Mouse (Mus musculus): Measurements from ENCODE around the gene Mnat1. TPM values are rescaled to one million over a fixed set of nuclear protein-coding genes. Genes with fewer than 3 reads are reported as not detected.

Gene Mnat1
- polyA plus RNA-seq, 1 experiment = 2.2 TPM

DNA sequence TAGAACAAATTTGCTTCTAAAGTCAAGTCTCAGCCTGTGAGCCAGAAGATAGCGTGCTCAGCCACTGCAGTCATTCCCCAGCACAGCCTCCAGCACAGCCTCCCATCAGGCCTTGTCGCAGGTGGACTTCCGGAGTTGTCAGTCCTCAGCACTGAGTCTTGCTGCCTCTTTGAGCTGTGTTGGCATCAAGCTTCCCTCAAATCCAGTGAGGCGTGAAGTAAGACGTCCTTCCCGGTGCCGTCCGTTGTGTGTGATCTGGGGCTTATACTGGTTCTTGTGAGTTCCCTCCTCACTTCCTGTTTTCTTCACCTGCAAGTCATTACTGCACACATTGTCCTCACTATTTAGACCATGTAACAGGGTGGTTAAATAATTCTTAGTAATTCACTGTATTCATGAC, 60.4 kb downstream of the Mnat1 start:
- Histone ChIP-seq H3K4me3 (ENCODE audit: extremely low read depth, insufficient read depth, insufficient read length) (no peak overlapping the region), H3K27ac (ENCODE audit: insufficient read depth, low read length) (no peak overlapping the region), H3K4me1 (ENCODE audit: control insufficient read depth, insufficient read depth, insufficient read length) (peaks cover 3% of the 10 kb centered on the region; the same call in 1 of the 2 replicates), H3K27me3 (ENCODE audit: control insufficient read depth, insufficient read depth, low read length) (no peaks in the 10 kb centered on the region), H3K36me3 (ENCODE audit: control insufficient read depth, insufficient read depth, low read length) (peaks cover 3% of the 10 kb centered on the region; the same call in 1 of the 2 replicates)
- WGBS = 64% methylated on average over 8 of the region's 8 CpGs
- TF ChIP-seq CTCF (IDR thresholded peaks at IDR 0.05; ENCODE audit: extremely low read depth, insufficient read depth, insufficient read length, insufficient replicate concordance) (no peak), POLR2A (IDR thresholded peaks at IDR 0.05; ENCODE audit: low read depth, low read length) (no peak)
- no peak for DNase-seq (ENCODE audit: low read depth in 1 of 2, low spot score in 2 of 2)

- no peak overlapping the region for H3K27ac ChIP-seq (ENCODE audit: insufficient read depth, low read length)
- DNase-seq (ENCODE audit: low read depth in 1 of 2, low spot score in 2 of 2) = no peak
- H3K4me1 ChIP-seq (ENCODE audit: control insufficient read depth, insufficient read depth, insufficient read length) = 0 out of 2 replicates have a peak, but pooled peaks cover 2% of the 10 kb centered on the region
- 64% methylated on average over 6 of the region's 6 CpGs for WGBS
- TF ChIP-seq POLR2A (IDR thresholded peaks at IDR 0.05; ENCODE audit: low read depth, low read length) (no peak), CTCF (IDR thresholded peaks at IDR 0.05; ENCODE audit: extremely low read depth, insufficient read depth, insufficient read length, insufficient replicate concordance) (no peak)
- H3K27me3 ChIP-seq (ENCODE audit: control insufficient read depth, insufficient read depth, low read length) = no peaks in the 10 kb centered on the region
- no peak overlapping the region for H3K4me3 ChIP-seq (ENCODE audit: extremely low read depth, insufficient read depth, insufficient read length)
- H3K36me3 ChIP-seq (ENCODE audit: control insufficient read depth, insufficient read depth, low read length) = no peaks in the 10 kb centered on the region
Observed at GRCm38 (mm10) chr12:73197363-73197762, 73.8 kb downstream of the Mnat1 start.

DNA sequence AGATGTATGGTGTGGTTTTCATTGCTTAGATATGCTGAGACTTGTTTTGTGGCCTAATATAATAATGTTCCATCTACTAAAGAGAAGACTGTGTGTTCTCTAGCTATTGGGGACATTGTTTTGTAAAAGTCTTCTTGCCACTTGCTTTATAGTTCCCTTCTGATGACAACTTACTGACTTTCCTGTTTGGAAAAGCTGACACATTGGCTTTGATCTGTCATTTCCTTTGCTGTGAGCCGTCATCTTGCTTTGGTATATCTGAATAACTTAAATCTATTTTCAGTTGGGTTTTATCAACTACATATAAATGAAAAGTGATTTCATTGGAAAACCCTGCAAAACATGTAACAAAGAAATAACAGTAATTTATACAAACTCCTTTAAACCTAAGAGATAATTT, 74.9 kb downstream of the Mnat1 start:
- no peaks in the 10 kb centered on the region for H3K27me3 ChIP-seq (ENCODE audit: control insufficient read depth, insufficient read depth, low read length)
- WGBS = 56% methylated on average over 1 of the region's 1 CpGs
- no peak overlapping the region for H3K4me3 ChIP-seq (ENCODE audit: extremely low read depth, insufficient read depth, insufficient read length)
- no peaks in the 10 kb centered on the region for H3K36me3 ChIP-seq (ENCODE audit: control insufficient read depth, insufficient read depth, low read length)
- DNase-seq (ENCODE audit: low read depth in 1 of 2, low spot score in 2 of 2) = no peak
- no peak for TF ChIP-seq POLR2A (IDR thresholded peaks at IDR 0.05; ENCODE audit: low read depth, low read length)
- 0 out of 2 replicates have a peak, but pooled peaks cover 2% of the 10 kb centered on the region for H3K4me1 ChIP-seq (ENCODE audit: control insufficient read depth, insufficient read depth, insufficient read length)
- no peak overlapping the region for H3K27ac ChIP-seq (ENCODE audit: insufficient read depth, low read length)

DNA sequence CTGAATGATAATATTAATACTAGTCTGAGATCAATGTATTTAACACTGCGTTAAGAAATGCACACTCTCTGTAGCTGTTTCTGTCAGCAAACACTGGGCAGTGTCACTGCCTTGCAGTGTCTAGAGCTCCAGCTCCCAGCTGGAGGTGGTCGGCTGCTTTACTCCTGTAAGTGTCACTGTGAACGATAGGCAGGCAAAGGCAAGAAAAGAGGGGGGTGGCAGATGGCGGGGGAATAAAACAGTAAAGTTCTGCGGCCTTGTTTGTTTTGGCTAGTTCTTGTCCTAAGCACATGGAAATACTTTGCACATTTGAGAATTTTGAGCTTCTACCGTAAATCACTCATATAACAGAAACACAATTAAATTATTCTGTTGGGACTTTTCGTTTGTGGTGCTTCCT, 75.9 kb downstream of the Mnat1 start:
- Histone ChIP-seq H3K36me3 (ENCODE audit: control insufficient read depth, insufficient read depth, low read length) (no peaks in the 10 kb centered on the region), H3K27ac (ENCODE audit: insufficient read depth, low read length) (no peak overlapping the region)

DNA sequence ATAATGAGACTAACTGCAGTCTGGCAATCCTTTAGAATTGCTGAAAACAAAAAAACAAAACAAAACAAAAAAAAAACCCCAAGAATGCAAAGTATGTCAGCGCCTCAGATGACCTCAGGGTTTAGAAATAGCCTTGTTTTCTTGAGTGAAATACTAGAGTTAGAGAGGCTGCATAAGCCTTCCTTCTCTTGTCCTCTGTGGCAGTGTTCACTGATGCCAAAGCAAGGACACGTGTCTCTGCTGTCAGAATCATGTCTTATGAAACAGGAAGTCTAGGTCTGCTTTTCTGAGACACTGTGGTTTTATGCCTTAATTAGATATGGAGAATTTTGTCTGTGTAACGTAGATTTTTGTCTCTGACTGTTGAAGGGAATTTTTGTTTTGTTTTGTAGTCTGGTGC, 78.1 kb downstream of the Mnat1 start:
- H3K4me3 ChIP-seq (ENCODE audit: extremely low read depth, insufficient read depth, insufficient read length) = no peak overlapping the region
- 0 out of 2 replicates have a peak, but pooled peaks cover 2% of the 10 kb centered on the region for H3K4me1 ChIP-seq (ENCODE audit: control insufficient read depth, insufficient read depth, insufficient read length)
- 1% methylated on average over 3 of the region's 3 CpGs for WGBS
- DNase-seq (ENCODE audit: low read depth in 1 of 2, low spot score in 2 of 2) = peak; percentile 10 to 36
- no peak for TF ChIP-seq POLR2A (IDR thresholded peaks at IDR 0.05; ENCODE audit: low read depth, low read length)
- TF ChIP-seq CTCF (IDR thresholded peaks at IDR 0.05; ENCODE audit: extremely low read depth, insufficient read depth, insufficient read length, insufficient replicate concordance) = no peak
- no peaks in the 10 kb centered on the region for H3K36me3 ChIP-seq (ENCODE audit: control insufficient read depth, insufficient read depth, low read length)
- no peaks in the 10 kb centered on the region for H3K27me3 ChIP-seq (ENCODE audit: control insufficient read depth, insufficient read depth, low read length)
- no peak overlapping the region for H3K27ac ChIP-seq (ENCODE audit: insufficient read depth, low read length)

More for the DNA sequence above, 75.9 kb downstream of the Mnat1 start:
- no peak for TF ChIP-seq POLR2A (IDR thresholded peaks at IDR 0.05; ENCODE audit: low read depth, low read length)
- TF ChIP-seq CTCF (IDR thresholded peaks at IDR 0.05; ENCODE audit: extremely low read depth, insufficient read depth, insufficient read length, insufficient replicate concordance) = no peak
- WGBS = 85% methylated on average over 7 of the region's 7 CpGs
- Histone ChIP-seq H3K4me1 (ENCODE audit: control insufficient read depth, insufficient read depth, insufficient read length) (0 out of 2 replicates have a peak, but pooled peaks cover 2% of the 10 kb centered on the region), H3K27me3 (ENCODE audit: control insufficient read depth, insufficient read depth, low read length) (no peaks in the 10 kb centered on the region), H3K4me3 (ENCODE audit: extremely low read depth, insufficient read depth, insufficient read length) (no peak overlapping the region)
- DNase-seq (ENCODE audit: low read depth in 1 of 2, low spot score in 2 of 2) = no peak

DNA sequence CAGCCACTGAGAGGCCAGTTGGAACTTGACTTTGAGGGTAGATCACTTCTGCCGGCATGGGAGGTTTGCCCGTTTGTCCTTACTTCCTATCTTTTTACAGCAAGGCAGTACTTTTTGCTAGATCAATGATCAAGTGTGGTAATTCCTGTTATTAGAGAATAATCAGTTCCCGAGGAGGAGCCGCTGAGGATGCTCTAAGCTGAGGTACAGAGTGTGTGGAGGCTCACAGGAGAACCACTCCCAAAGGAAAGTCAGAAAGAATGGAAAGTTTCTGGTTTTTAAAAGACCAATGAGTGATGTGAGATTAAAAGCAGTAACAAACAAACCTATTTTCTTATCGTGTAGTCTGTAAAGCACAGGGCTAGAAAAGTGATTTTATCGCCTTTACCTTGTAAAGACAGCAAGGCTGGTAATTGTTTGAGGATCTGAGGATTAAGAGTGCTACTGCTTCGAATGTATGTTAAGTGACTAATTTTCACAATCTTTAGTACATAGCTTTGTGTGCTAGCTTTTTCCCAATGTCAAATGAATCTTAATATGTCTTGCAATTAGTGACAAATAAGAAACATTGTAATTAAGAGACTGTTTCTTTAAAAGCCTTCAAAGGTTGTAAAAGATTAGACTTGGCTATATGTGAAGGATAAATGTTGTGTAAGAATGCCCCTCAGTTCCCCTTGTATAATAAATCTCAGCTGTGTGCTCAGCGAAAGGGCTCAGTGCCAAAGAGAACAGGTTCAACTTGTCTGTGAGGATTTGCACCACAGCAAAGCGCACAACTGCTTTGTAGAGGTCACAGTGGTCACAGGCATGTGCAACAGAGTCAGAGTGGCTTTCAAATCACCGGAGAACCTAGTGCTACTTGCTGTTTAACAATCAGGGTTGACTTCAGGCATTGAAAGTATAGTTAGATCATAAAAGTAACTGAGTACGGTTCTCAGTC, 82.5 kb downstream of the Mnat1 start:
- Histone ChIP-seq H3K27me3 (ENCODE audit: control insufficient read depth, insufficient read depth, low read length) (no peaks in the 10 kb centered on the region), H3K4me1 (ENCODE audit: control insufficient read depth, insufficient read depth, insufficient read length) (0 out of 2 replicates have a peak, but pooled peaks cover 2% of the 10 kb centered on the region), H3K36me3 (ENCODE audit: control insufficient read depth, insufficient read depth, low read length) (no peaks in the 10 kb centered on the region), H3K27ac (ENCODE audit: insufficient read depth, low read length) (no peak overlapping the region), H3K4me3 (ENCODE audit: extremely low read depth, insufficient read depth, insufficient read length) (no peak overlapping the region)
- WGBS = 85% methylated on average over 11 of the region's 11 CpGs
- TF ChIP-seq CTCF (IDR thresholded peaks at IDR 0.05; ENCODE audit: extremely low read depth, insufficient read depth, insufficient read length, insufficient replicate concordance) (no peak), POLR2A (IDR thresholded peaks at IDR 0.05; ENCODE audit: low read depth, low read length) (no peak)
- no peak for DNase-seq (ENCODE audit: low read depth in 1 of 2, low spot score in 2 of 2)

GRCm38 (mm10) chr12:73207008-73207407, 83.5 kb downstream of the Mnat1 start:
- no peaks in the 10 kb centered on the region for H3K36me3 ChIP-seq (ENCODE audit: control insufficient read depth, insufficient read depth, low read length)
- H3K27me3 ChIP-seq (ENCODE audit: control insufficient read depth, insufficient read depth, low read length) = no peaks in the 10 kb centered on the region
- DNase-seq (ENCODE audit: low read depth in 1 of 2, low spot score in 2 of 2) = no peak
- H3K4me1 ChIP-seq (ENCODE audit: control insufficient read depth, insufficient read depth, insufficient read length) = no peaks in the 10 kb centered on the region
- 84% methylated on average over 4 of the region's 4 CpGs for WGBS
- TF ChIP-seq CTCF (IDR thresholded peaks at IDR 0.05; ENCODE audit: extremely low read depth, insufficient read depth, insufficient read length, insufficient replicate concordance) = no peak
- TF ChIP-seq POLR2A (IDR thresholded peaks at IDR 0.05; ENCODE audit: low read depth, low read length) = no peak
- H3K27ac ChIP-seq (ENCODE audit: insufficient read depth, low read length) = no peak overlapping the region
- H3K4me3 ChIP-seq (ENCODE audit: extremely low read depth, insufficient read depth, insufficient read length) = no peak overlapping the region

Measured in spleen, adult 2 months (tissue).